Mouse (Mus musculus): ENCODE measurements around the gene Gpr171.

DNA sequence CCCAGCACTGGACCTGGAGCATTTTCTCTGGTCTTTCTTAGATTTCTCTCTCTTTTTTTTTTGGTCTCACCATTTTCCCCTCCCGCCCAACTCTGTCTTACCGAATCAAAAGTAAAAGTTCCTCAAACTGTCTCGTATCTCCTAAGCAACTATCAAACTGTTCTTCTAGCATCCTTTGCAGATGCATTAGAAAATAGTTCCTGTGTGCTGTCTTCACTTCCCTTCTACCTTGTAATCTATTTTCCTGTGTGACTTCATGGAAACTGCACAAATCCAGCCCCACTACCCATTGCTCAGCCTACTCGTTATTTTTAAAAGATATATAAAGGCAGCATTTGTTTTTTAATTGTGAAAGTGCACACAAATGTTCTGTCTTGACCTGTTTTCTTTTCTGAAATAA is 30.3 kb upstream of the Gpr171 start:
- TF ChIP-seq CTCF (IDR thresholded peaks at IDR 0.05; ENCODE audit: control insufficient read depth, insufficient read depth, insufficient replicate concordance, low read depth, low read length) (no peak), POLR2A (IDR thresholded peaks at IDR 0.05; ENCODE audit: control insufficient read depth, low read depth, low read length) (no peak)

Data from testis, adult 2 months (tissue).